Mouse (Mus musculus) limb, embryonic 11.5 days (tissue): ENCODE measurements around the gene Fgfr2. TPM values are rescaled to one million over a fixed set of nuclear protein-coding genes. Genes with fewer than 3 reads are reported as not detected.

Experiments
- ATAC-seq: fragments of 200-750 bp; cut with Nextera tagmentation; 2 replicates; pipeline ENCODE4 v1.8.0; 2017; ENCODE audit warnings: low read depth; ENCODE audit not compliant: insufficient number of reproducible peaks, low FRiP score, low TSS enrichment
- DNase-seq: peaks from one replicate; pipeline ENCODE4 v3.0.0-alpha.2; 2015; ENCODE audit warnings: low spot score
- H3K27ac ChIP-seq: fragments of 300-500 bp; sonication (generic); replicated peaks from 2 replicates; pipeline ENCODE4 v1.5.1; 2014; ENCODE audit warnings: low read depth, mild to moderate bottlenecking, low read length
- H3K27me3 ChIP-seq: fragments of 300-500 bp; sonication (generic); 2 replicates; pipeline ENCODE4 v1.6.1; 2014; ENCODE audit warnings: mild to moderate bottlenecking, low read length, mixed read lengths; ENCODE audit not compliant: control insufficient read depth, insufficient read depth
- H3K36me3 ChIP-seq: fragments of 300-500 bp; sonication (generic); 2 replicates; pipeline ENCODE4 v1.6.1; 2014; ENCODE audit warnings: mild to moderate bottlenecking, low read length, moderate library complexity, mixed read lengths; ENCODE audit not compliant: control insufficient read depth, insufficient read depth
- H3K4me1 ChIP-seq: fragments of 300-500 bp; sonication (generic); 2 replicates; pipeline ENCODE4 v1.6.1; 2014; ENCODE audit warnings: low read length, mixed read lengths; ENCODE audit not compliant: control insufficient read depth, insufficient read depth
- H3K4me2 ChIP-seq: fragments of 300-500 bp; sonication (generic); 2 replicates; pipeline ENCODE4 v1.6.1; 2014; ENCODE audit warnings: low read depth, mild to moderate bottlenecking, moderate library complexity; ENCODE audit not compliant: severe bottlenecking
- H3K4me3 ChIP-seq: fragments of 300-500 bp; sonication (generic); 2 replicates; pipeline ENCODE4 v1.5.1; 2014; ENCODE audit warnings: low read depth, low read length
- H3K9ac ChIP-seq: fragments of 300-500 bp; sonication (generic); 2 replicates; pipeline ENCODE4 v1.6.1; 2014; ENCODE audit warnings: mild to moderate bottlenecking, low read length
- H3K9me3 ChIP-seq: fragments of 300-500 bp; sonication (generic); 2 replicates; pipeline ENCODE4 v1.6.1; 2016; ENCODE audit warnings: low read length; ENCODE audit not compliant: control insufficient read depth
- WGBS: fragments of 180-500 bp; shearing (Covaris S2); extraction: QIAGEN DNeasy Blood & Tissue Kit; methylation state at CpG from one replicate; pipeline ENCODE4 v1.1.7; 2014; 5-methylcytosine and 5-hydroxymethylcytosine counted together
- polyA plus RNA-seq: library from polyadenylated mRNA; unstranded; fragments of >200 nt; fragmentation: Nextera tagmentation; extraction: Ambion mirVana; gene quantifications from 2 replicates; pipeline ENCODE4 v1.2.1, GENCODE M21; 2014

The Fgfr2 gene
- polyA plus RNA-seq, 1 experiment from 2014 or later: 60.1 TPM

DNA sequence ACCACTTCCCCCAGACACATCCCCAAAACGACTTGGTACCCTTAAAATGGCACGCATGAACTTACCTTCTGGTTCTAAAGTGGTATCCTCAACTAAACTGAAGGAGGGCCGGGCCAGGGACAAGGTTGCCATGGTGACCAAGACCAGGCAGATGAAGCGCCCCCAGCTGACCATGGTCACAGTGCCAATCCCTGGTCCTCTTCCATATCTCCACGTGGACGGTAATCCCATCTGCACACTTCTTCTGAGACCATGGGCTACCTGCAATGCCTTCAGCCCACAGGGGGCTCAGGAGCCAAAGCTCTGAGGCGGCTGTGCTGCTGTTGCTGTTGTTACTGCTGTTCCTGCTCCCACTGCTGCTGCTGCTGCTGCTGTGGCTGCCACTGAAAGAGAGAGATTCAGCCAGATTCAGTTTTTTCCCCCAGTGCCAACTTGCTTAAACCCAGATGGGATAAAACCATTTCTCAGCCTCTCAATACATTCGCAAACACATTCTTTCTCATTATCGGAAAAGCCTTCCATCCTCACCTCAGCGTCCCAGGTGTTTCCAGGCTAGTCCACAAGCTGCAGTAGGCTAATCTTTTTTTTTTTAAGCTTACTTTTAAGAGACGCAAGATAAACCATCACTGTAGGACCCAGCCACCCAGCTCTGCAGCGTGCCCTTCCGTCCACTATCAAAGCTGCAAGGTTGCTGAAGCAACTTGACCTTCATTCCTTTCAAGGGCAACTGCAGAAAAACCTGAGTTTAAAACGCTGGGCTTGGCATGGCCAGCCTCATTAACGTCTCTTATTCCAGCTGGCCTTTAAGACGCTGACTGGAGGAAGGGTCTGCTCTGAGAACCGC, 2861.2 kb downstream of the Fgfr2 start:
- Histone ChIP-seq H3K9me3 (no peaks in the 10 kb centered on the region), H3K4me1 (peaks cover 40% of the 10 kb centered on the region), H3K27me3 (peaks cover 2% of the 10 kb centered on the region; the same call in 1 of the 2 replicates), H3K4me2 (peak overlapping the region; percentile 85), H3K36me3 (no peaks in the 10 kb centered on the region), H3K9ac (0 out of 2 replicates have a peak overlapping the region, but pooled peaks have one; percentile 5), H3K27ac (no peak overlapping the region), H3K4me3 (peak overlapping the region; percentile 7; the same call in 1 of the 2 replicates)
- ATAC-seq: no peak
- 40% methylated on average over 17 of the region's 17 CpGs for WGBS
- no peak for DNase-seq

DNA sequence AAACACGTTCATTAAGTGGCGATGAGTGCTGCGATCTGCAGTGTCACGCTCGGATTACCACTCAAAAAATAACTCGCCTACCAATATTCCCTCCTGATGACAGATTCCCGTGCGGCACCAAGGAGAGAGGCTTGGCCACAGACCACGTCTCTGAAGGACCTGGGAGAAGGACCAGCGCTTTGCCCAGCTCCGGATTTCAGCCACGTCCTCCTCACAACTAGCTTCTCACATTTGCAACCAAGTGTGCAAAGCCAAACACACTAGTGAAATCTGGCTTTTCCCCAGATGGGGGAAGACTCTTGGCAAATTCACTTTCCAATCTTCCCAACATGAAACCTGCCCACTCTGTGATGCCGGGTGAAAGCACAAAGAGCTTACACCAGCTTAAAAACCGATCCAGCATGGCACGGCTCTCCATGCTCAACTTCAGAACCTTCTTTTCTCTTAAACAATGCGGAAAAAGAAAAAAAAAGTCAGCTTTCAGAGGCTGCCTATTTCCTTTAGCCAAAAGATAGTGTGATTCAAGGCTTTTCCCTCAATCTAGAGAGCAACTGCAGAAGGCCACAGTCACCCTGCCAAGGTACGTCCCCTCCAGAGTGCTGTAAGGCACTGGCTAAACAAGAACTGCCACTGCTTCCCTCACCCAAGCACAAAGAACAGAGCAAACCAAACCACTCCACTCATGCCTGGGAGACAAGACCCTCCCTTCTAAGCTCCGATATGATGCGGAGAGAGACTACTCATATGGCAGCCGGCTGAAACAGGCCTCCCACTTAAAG, 2862.1 kb downstream of the Fgfr2 start:
- Histone ChIP-seq H3K4me2 (peak overlapping the region; percentile 85; the same call in 1 of the 2 replicates), H3K9ac (no peak overlapping the region), H3K27ac (no peak overlapping the region), H3K4me3 (no peak overlapping the region), H3K36me3 (no peaks in the 10 kb centered on the region), H3K27me3 (peaks cover 2% of the 10 kb centered on the region; the same call in 1 of the 2 replicates), H3K9me3 (no peaks in the 10 kb centered on the region), H3K4me1 (peaks cover 37% of the 10 kb centered on the region)
- no peak for ATAC-seq
- DNase-seq: no peak
- WGBS: 80% methylated on average over 20 of the region's 20 CpGs

DNA sequence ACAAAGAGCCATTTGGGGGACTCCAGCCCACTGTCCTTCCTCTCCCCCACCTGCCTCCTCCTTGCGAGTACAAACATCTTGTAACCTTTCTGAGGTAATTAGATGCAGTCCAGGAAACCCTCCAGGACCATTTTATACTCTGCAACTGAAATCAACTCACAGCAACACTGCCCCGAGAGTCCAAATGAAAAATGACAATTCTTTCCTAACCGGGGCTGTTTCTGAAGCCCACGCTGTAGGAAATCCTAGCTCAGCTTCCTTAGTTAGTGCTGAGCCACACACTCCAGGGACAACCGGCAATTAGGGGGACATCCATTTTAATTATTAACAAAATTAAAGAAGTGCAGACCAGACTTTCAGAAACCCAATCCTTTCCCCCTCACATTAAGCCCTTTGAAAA, 2863.1 kb downstream of the Fgfr2 start:
- Histone ChIP-seq H3K27me3 (peaks cover 2% of the 10 kb centered on the region; the same call in 1 of the 2 replicates), H3K36me3 (no peaks in the 10 kb centered on the region), H3K4me2 (no peak overlapping the region), H3K4me1 (peaks cover 37% of the 10 kb centered on the region), H3K4me3 (no peak overlapping the region), H3K9me3 (no peaks in the 10 kb centered on the region), H3K27ac (no peak overlapping the region), H3K9ac (no peak overlapping the region)
- 11% methylated on average over 5 of the region's 5 CpGs for WGBS
- DNase-seq (peak; percentile 37), ATAC-seq (no peak)

DNA sequence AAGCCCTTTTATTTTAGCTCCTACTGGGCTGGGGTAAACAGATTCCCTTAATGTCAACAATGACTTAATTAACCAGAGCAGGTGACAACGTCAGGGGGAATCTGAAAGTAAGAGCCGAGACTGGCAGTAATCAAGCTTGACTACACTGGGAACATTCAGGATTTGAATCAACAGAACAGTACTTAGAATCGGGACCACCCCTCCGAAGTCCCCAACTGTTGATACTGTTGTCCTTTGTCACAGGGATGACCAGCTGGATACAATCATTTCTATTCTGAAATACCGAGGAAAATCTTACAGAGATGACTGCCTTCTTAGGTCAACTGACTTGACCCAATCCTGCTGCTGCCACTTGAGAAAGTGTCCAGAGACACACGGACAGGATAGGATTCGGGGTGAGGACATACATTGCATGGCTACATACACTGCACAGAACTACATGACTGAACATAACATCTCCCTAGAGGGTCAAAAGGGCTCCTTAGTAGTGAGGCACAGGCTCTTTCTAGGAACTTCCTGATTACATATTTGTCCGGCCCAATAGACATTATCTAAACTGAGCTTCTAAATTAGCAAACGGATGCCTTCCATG, 2864.3 kb downstream of the Fgfr2 start:
- Histone ChIP-seq H3K4me2 (no peak overlapping the region; the same call in 1 of the 2 replicates), H3K36me3 (no peaks in the 10 kb centered on the region), H3K27ac (no peak overlapping the region), H3K4me1 (peaks cover 35% of the 10 kb centered on the region), H3K4me3 (no peak overlapping the region), H3K27me3 (peaks cover 2% of the 10 kb centered on the region; the same call in 1 of the 2 replicates), H3K9me3 (no peaks in the 10 kb centered on the region), H3K9ac (no peak overlapping the region)
- ATAC-seq (no peak; the same call in 1 of the 2 replicates), DNase-seq (no peak)
- 30% methylated on average over 9 of the region's 9 CpGs for WGBS

DNA sequence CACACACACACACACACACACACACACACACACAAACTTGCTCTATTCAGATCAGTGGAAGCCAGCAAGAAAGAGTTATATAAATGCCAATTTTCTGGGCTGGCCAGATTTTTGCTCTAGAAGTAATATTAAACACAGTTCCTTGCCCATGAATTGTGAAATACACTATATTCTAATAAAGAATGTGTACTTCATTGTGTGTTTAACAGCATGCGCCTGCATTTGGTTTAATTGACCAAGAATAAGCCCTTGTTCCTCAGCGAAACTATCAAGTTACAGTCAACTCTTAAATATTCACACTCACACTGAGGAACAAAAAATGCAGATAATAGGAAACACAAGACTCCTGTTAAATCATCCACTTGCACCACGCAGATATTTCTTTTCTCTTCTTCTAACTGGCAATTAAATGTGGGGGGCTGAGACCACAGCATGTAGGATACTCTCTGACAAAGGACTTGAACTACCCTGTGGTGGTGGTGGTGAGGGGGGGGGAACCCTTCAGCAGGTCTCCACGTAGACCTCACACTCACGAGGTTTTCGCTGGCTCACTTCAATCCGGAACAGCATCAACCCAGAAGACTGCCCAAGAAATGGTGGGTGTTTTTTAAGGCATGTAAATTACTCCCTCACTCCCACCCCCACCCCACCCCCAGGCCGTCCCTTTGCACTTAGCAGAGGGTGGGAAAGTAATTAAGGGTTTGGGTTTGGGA, 2865.0 kb downstream of the Fgfr2 start:
- H3K27me3 ChIP-seq: peaks cover 2% of the 10 kb centered on the region; the same call in 1 of the 2 replicates

DNA sequence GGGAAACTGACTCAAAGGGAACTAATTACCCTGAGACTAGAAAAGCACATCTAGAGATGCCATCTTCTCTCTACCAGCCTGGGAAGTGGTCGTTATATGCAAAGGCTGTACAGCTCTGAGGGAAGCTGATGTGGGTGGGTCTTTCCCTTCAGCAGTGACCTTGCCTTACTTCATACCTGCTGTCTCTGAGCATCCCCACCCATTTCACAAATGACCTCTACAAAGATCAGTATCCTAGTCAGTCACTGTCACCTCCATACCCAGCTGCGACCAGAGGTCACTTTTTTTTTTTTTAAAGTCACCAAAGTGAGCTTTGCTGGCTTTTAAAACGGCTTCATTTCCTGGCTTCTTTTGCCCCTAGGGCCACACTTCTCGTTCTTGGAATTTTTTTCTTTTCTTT, 2869.9 kb downstream of the Fgfr2 start:
- ATAC-seq: no peak
- no peak overlapping the region for H3K9ac ChIP-seq
- H3K27me3 ChIP-seq: no peaks in the 10 kb centered on the region
- no peak overlapping the region for H3K27ac ChIP-seq
- no peaks in the 10 kb centered on the region for H3K9me3 ChIP-seq
- no peak overlapping the region for H3K4me2 ChIP-seq
- H3K36me3 ChIP-seq: no peaks in the 10 kb centered on the region
- H3K4me1 ChIP-seq: peaks cover 23% of the 10 kb centered on the region
- no peak overlapping the region for H3K4me3 ChIP-seq
- no peak for DNase-seq
- WGBS: 34% methylated on average over 4 of the region's 4 CpGs

More for the DNA sequence above, 2865.0 kb downstream of the Fgfr2 start:
- Histone ChIP-seq H3K4me1 (peaks cover 31% of the 10 kb centered on the region), H3K36me3 (no peaks in the 10 kb centered on the region), H3K4me2 (no peak overlapping the region; the same call in 1 of the 2 replicates), H3K4me3 (no peak overlapping the region), H3K9ac (no peak overlapping the region), H3K27ac (no peak overlapping the region; the same call in 1 of the 2 replicates), H3K9me3 (no peaks in the 10 kb centered on the region)
- DNase-seq (no peak), ATAC-seq (no peak)
- WGBS: 9% methylated on average over 8 of the region's 8 CpGs

DNA sequence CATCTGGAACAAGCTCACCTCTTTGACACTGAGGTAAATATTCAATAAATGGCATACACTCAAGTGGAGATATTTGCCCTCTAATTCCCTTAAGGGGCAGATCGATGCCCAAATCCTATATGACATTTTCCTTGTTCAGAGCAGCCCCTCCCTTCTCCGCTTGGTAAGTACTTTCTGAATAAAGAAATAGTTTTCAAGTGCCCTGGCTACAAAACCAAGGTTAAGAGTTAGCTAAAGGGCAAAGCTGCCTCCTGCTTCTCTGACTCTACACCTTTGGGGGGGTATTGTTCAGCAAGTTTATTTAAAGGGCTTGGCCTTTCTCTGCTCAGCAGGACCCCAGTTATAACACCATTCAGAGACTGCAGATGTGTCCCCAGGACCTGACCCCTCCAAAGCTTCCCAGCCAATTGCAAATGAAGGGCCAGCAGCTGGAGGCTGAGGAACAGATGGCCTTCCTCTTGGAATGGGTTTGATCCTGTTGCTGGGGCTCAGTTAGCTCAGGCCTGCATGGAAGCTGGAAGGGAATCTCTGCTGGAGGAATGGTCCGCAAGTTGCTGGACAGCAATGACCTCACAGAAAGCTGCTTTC, 2871.1 kb downstream of the Fgfr2 start:
- Histone ChIP-seq H3K9ac (no peak overlapping the region), H3K4me3 (no peak overlapping the region), H3K4me1 (peaks cover 29% of the 10 kb centered on the region), H3K4me2 (no peak overlapping the region), H3K27me3 (no peaks in the 10 kb centered on the region), H3K27ac (no peak overlapping the region; the same call in 1 of the 2 replicates), H3K36me3 (no peaks in the 10 kb centered on the region), H3K9me3 (no peaks in the 10 kb centered on the region)
- WGBS: 63% methylated on average over 3 of the region's 3 CpGs
- DNase-seq (peak; percentile 50), ATAC-seq (no peak)
